Mouse (Mus musculus): ENCODE measurements around the gene Trpv4.
A peak's percentile ranks its signal among the peaks of the same experiment; 100 is the strongest.

Gene Trpv4

DNA sequence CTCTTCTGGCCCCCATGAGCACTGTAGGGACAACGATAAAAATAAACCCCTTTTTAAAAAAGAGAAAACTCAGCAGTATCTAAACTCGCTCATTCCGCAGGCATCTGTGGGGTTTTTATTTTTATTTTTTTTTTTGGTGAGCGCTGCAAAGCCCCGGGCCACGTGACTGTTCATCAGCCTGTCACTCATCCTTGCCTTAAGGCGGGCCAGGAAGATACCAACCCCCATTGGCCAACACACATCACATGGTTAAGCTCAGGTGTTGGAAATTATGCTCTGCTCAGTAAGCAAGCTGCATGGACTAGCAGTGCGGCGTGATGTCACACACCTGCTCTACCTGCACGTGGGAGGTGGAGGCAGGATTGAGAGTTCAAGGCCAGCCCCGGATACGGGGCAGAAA lies 40.4 kb downstream of the Trpv4 start:
- no peak for DNase-seq

DNA sequence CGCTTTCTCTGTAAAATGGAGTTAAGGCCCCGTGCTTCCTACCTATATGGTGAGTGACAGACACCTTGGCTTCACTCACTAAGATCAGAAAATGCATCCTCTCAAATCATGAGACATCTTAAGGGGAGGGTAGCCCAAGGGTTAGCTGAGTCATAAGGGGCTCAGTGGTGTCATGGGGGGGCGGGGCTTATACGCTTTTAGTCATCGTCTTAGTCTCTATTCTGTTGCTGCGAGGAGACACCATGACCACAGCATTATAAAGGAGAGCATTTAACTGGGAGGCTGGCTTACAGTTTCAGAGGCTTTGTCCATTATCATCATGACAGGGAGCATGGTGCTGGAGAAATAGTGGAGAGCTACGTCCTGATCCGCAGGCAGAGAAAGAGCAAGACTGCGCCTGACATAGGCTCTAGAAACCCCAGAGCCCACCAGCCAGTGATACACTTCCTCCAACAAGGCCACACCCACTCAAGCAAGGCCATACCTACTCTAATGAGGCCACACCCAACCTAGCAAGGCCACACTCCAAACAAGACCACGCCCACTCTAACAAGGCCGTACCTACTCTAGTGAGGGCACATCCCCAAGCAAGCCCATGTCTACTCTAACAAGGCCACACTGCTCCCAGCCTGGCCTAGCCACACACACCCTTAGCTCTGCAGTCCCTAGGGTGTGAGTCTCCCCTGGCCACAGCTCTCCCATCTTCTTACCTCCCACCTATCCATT lies 41.7 kb downstream of the Trpv4 start:
- DNase-seq, result no peak

DNA sequence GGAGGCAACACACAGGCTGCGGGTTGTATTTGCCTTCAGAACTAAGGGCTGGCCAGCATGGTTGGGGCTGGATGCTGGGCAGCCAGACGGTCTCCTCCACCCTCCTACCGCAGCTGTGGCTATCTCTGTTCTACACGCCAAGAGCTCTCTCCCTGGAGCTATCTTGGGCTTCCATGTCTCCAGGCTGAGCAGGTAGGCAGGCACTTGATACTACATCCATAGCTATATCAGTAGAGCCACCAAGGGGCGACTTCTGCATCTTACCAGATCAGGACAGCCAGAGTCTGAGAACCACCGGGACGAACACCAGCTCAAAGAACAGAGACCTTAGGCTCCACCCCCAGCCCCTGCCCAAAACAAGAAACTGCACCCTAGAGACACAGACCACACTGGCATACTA lies 43.4 kb downstream of the Trpv4 start:
- DNase-seq, result no peak

DNA sequence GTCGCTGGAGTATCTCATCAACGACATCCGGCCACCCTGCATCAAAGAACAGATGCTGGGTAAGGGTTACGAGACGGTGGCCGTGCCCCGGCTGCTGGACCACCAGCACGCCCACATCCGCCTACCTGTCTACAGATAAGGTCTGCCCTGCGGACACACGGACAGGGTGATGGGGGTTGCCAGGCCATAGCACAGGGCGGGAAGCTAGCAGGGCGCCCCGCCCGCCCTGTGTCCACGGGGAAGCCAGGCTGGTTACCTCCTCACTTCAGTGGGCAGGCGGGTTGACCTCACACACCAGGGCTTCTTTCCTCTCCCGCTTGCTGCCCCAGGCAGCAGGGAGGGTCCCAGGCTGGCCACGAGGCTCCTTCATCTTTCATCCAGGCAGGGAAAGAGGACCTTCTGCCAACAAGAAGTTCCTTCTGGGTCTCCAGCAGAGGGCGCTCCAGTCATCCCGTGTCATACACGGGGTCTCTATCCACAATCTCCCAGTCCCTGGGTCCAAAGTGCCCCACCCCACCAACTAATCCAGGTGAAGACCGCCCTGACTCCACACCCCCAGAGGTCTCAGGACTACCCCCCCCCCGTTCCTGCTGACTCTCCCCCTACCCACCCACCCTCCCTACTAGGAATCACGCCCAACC lies 46.1 kb downstream of the Trpv4 start:
- no peak for DNase-seq

GRCm38 (mm10) chr5:114611256-114611655 lies 47.0 kb downstream of the Trpv4 start:
- DNase-seq, result no peak

GRCm38 (mm10) chr5:114608516-114608915 lies 49.7 kb downstream of the Trpv4 start:
- peak; percentile 78 for DNase-seq

DNA sequence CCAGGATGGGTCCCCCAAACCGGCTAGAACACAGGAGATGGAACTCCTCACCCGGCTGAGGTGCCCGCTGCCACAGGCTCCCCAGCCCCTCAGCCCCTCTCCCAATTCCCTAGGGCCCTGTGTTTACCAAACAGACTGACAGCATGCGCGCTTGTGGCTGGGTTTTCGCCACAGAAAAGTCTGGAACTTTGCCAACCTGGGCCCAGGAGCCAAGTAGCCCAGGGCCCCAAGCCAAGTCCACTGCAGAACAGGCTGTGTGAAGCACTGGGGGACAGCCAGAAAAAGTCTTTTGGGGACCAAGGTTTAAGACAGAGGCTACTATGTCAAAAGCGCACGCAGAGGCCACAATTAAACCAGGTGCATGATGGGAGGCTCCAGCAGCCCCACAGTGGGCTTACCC lies 50.6 kb downstream of the Trpv4 start:
- peak; percentile 86 for DNase-seq

GRCm38 (mm10) chr5:114605981-114606380 lies 52.2 kb downstream of the Trpv4 start:
- DNase-seq, result no peak

- DNase-seq, result no peak
Measured at GRCm38 (mm10) chr5:114604781-114605290, 53.4 kb downstream of the Trpv4 start.

DNA sequence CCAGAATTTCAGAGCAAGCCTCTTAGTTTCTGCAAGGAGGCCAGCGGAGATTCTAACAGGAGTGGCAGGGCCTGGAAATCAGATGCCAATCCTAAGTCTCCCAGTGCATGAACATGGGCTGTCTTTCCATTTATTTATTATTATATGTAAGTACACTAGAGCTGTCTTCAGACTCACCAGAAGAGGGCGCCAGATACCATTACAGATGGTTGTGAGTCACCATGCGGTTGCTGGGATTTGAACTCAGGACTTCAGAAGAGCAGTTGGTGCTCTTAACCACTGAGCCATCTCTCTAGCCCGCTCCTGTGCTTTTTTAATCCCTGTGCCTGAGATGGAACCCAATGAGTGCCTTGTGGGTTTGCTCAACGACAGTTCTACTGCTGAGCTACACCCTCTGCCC lies 54.2 kb downstream of the Trpv4 start:
- no peak for DNase-seq

DNA sequence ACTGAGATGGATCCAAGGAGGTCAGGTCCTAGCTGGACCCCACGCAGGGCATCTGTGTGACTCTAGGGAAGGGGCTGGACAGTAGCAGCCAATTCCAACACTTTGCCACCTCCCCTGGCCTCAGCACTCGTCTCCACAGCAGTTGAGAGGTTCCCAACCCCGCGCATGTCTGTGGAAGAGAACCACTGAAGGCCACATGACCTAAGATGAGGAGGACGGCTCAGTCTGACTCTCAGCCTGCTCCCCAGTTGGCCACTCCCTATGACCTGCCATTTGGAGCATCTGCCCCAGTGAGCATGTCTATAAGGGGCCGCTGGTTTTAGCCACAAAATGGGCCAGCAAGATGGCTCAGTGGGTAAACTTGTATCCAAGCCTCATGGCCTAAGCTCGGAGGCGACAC lies 56.2 kb downstream of the Trpv4 start:
- no peak for DNase-seq

- DNase-seq, result no peak
Measured at GRCm38 (mm10) chr5:114597652-114598051, 60.6 kb downstream of the Trpv4 start.

DNA sequence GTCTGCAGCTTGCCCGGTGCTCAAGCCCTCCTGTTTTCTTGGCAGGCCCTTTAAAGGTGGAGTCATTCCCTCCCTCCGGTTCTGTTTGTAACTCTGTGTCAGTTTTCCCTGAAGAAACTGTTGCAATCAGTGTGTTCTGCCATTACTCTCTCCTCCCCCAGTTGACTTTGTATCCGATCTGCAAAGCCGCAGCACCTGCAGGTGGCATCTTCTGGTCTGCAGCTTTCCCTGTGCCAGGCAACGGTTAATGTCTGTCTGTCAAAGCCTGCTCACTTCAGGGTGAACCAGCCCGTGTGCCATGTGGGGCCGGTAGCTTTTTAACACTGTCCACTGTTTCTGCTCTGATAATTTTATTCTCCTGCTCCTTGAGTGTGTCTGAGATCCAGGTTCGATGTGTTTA lies 61.0 kb downstream of the Trpv4 start:
- no peak for DNase-seq

- DNase-seq, result no peak
Measured at GRCm38 (mm10) chr5:114596604-114597003, 61.6 kb downstream of the Trpv4 start.

- DNase-seq, result no peak
Measured at GRCm38 (mm10) chr5:114594741-114595241, 63.4 kb downstream of the Trpv4 start.

GRCm38 (mm10) chr5:114593949-114594348 lies 64.3 kb downstream of the Trpv4 start:
- no peak for DNase-seq

GRCm38 (mm10) chr5:114593161-114593821 lies 64.9 kb downstream of the Trpv4 start:
- DNase-seq, result no peak

DNA sequence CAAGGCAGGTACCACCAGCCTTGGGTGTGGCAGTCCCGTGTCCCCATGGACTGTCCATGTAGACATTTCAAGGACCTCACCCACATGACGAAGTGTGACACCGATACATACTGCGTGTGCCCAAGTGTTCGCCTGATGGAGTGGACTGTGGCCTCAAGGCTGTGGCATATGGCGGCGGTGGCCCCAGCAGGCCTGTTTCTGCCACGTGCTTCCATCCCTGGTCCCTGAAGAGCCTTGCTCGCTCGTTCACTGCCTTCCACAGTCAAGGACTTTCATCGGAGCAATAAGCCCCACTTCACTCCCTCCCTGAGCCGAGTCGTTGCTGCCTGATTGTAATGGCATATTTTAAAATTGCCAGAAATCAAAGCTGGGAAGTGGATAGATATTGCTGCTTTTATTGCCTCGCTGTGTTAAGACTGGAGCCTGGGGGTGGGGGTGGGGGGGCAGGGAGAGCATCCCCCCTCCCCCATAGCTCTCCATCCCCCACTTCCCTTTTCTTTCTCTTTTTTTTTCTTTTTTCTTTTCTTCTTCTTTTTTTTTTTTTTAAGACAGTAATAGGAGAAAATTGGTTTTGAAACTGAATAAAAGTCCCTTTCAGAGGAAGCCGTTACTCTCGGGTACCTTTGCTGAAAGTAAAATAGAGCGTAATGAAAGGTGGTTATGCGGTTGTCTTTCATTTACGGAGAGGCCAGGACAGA lies 65.6 kb downstream of the Trpv4 start:
- DNase-seq, result no peak

DNA sequence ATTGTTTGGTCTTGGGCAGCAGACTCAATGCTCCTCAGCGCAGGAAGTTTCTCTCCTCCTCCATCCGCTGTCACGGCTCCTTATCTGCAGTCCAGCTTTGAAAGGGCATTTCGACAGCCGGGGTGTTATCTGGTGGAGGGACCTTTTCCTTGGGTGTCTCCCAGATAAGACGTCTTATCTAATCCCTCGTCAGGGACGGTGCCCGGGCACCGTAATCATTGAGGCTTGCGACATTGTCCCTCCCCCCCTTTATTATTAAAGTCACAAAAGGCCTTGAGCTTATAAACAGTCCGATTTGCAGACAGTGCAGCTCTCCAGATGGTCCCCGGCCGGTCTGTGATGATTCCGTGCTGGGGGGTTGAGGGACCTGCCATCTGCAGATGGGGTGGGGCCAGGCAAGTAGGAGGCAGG lies 67.1 kb downstream of the Trpv4 start:
- DNase-seq, result no peak

DNA sequence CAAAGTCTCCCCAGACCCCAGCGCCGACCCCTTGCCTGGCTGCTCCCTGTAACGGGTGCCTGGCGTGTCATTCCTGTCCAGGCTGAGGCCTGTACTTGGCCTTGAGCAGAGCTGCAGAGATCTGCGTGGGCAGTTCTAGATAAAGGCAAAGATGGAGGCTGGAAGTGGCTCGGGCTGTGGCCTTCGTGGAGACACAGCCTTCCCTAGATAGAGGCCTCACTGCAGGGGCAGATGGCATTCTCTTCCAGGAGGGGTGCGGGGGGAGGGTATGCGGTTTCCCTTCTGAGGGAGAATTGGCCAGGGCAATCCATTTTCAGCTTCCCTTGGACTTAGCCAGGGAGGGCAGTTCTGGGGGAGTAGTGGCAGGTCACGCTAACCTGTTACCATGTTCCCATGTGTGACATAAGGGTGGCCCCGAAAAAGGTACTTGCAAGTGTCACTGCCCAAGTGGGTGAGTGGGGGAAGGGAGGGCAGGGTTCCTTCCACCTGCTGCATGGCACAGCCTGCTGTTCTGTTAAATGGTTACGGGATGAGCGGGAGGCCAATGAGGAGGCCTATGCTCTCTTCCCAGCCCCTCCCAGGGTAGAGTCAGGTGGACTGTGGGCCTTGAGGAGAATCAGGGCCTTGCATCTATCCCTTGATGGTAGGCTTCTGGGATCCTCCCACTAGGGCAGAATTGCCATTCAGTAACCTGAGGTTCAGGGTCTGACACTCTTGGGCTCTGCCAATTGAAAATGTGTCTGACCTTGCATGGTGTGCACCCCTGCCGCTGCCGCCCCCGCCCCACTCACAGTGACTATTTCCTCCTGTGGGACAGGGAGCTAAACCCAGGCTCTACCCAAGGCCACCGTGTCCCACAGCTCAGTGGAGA lies 67.9 kb downstream of the Trpv4 start:
- no peak for DNase-seq

DNA sequence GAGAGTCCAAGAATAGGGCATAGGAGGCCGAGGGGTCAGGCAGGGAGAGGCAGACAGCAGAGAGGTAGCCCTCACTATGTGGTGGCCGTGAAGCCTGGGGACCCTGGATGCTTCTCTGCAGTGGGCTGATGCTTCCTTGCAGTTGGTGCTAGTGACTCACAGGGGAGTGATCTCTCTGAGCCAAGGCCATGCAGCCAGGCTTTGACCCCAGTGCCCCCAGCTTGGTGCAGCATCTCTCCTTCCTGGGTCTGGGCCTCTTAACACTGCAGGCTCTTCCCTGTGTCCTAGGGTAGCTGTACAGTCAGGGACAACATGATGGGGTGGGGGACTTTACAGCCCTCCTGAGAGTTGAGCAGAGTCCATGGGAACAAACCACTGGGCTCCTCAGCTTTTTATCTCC lies 68.8 kb downstream of the Trpv4 start:
- no peak for DNase-seq

GRCm38 (mm10) chr5:114589026-114589425 lies 69.2 kb downstream of the Trpv4 start:
- DNase-seq, result no peak

All from cerebellum, adult 9-10 months (tissue).